Mouse (Mus musculus): ENCODE measurements around the gene Slc35a3. TPM values are rescaled to one million over a fixed set of nuclear protein-coding genes. Genes with fewer than 3 reads are reported as not detected.

Gene Slc35a3
- total and polyA plus RNA-seq, 3 experiments = 16.3 to 45.7 (median 24.6) TPM

DNA sequence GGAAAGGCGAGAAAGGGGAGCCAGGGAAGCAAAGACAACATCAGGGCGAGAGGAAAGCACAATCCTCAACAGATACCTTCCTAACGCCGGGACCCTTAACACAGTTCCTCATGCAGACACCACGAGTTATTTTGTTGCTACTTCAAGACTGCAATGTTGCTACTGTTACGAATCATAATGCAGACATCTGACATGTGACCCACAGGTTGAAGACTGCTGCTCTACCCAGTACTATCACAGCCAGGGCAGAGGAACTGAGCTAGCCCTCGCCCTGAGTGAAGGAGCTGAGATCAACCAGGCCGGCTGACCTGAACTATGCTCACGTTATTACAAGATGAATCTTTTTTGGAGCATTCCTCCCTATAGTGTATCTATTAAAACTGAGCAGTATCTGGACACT lies 28.3 kb upstream of the Slc35a3 start:
- peaks cover 0 to 2% of the 10 kb centered on the region in 2 experiments for H3K36me3 ChIP-seq (replicated peaks in 1 of 2; ENCODE audit: control insufficient read depth in 1 of 2, insufficient read depth in 1 of 2, low read length in 1 of 2)
- in situ Hi-C loops (cut with MboI; ENCODE audit: low pct_ligation_motif_present, low pct_unique_long_range_greater_than_20kb, low sequenced_read_pairs) = loop anchor here (10.0 to 25.0 kb wide), 3 partner anchors 94 to 404 kb away; partner anchors contain the start of genes Dbt and Rtca
- no peak overlapping the region for H3K27ac ChIP-seq (ENCODE audit: insufficient read depth, low read depth)
- H3K4me2 ChIP-seq (ENCODE audit: insufficient read depth, low read depth, poor library complexity, severe bottlenecking) = no peak overlapping the region
- dilution Hi-C loops (cut with MboI; ENCODE audit: extremely low pct_ligation_motif_present, extremely low pct_unique_long_range_greater_than_20kb, low sequenced_read_pairs) = no loop called here
- no peaks in the 10 kb centered on the region for H3K4me1 ChIP-seq (ENCODE audit: control insufficient read depth in 1 of 2, insufficient read depth in 2 of 2)
- no peaks in the 10 kb centered on the region for H3K9me3 ChIP-seq (replicated peaks; ENCODE audit: low read length)
- no peaks in the 10 kb centered on the region for H3K27me3 ChIP-seq (replicated peaks)
- no peak overlapping the region for H3K4me3 ChIP-seq (replicated peaks in 1 of 3; ENCODE audit: low read depth in 2 of 3, low read length in 2 of 3, poor library complexity in 1 of 3)
- no peak for TF ChIP-seq NRF1 (IDR thresholded peaks at IDR 0.05; ENCODE audit: low read depth, low read length)
- no peak for TF ChIP-seq NELFE (IDR thresholded peaks at IDR 0.05; ENCODE audit: low read depth, low read length)
- TF ChIP-seq RAD21 (IDR thresholded peaks at IDR 0.05; ENCODE audit: low read depth, low read length) = no peak
- no peak for TF ChIP-seq SIN3A (IDR thresholded peaks at IDR 0.05; ENCODE audit: low read length)
- no peak for TF ChIP-seq RCOR1 (conservative IDR thresholded peaks at IDR 0.05; ENCODE audit: low read depth, low read length)
- TF ChIP-seq PAX5 (IDR thresholded peaks at IDR 0.05; ENCODE audit: low read length) = no peak
- TF ChIP-seq ZKSCAN1 (IDR thresholded peaks at IDR 0.05; ENCODE audit: borderline replicate concordance, low read depth, low read length) = no peak
- no peak for TF ChIP-seq BHLHE40 (IDR thresholded peaks at IDR 0.05; ENCODE audit: low read depth, low read length)
- no peak for TF ChIP-seq MEF2A (IDR thresholded peaks at IDR 0.05; ENCODE audit: borderline replicate concordance, low read depth, low read length)
- TF ChIP-seq TCF12 (IDR thresholded peaks at IDR 0.05; ENCODE audit: low read depth, low read length) = no peak
- no peak for TF ChIP-seq ETS1 (conservative IDR thresholded peaks at IDR 0.05; ENCODE audit: low read depth, low read length)
- TF ChIP-seq KAT2A (IDR thresholded peaks at IDR 0.05; ENCODE audit: insufficient replicate concordance, low read length) = no peak
- no peak for TF ChIP-seq MAZ (IDR thresholded peaks at IDR 0.05; ENCODE audit: low read depth, low read length)
- H3K9ac ChIP-seq (ENCODE audit: insufficient read depth, low read depth) = no peak overlapping the region
- no peak for DNase-seq (ENCODE audit: extremely low read depth)
- H3K79me2 ChIP-seq (replicated peaks; ENCODE audit: control insufficient read depth, extremely low read depth, insufficient read depth, poor library complexity, severe bottlenecking) = no peaks in the 10 kb centered on the region

GRCm38 (mm10) chr3:116740106-116740505 lies 27.5 kb upstream of the Slc35a3 start:
- no peaks in the 10 kb centered on the region for H3K9me3 ChIP-seq (replicated peaks; ENCODE audit: low read length)
- H3K4me2 ChIP-seq (ENCODE audit: insufficient read depth, low read depth, poor library complexity, severe bottlenecking) = no peak overlapping the region
- H3K4me1 ChIP-seq (ENCODE audit: control insufficient read depth in 1 of 2, insufficient read depth in 2 of 2) = no peaks in the 10 kb centered on the region
- in situ Hi-C loops (cut with MboI; ENCODE audit: low pct_ligation_motif_present, low pct_unique_long_range_greater_than_20kb, low sequenced_read_pairs) (loop anchor here (10.0 to 25.0 kb wide), 3 partner anchors 95 to 403 kb away; partner anchors contain the start of genes Dbt and Rtca), dilution Hi-C loops (cut with MboI; ENCODE audit: extremely low pct_ligation_motif_present, extremely low pct_unique_long_range_greater_than_20kb, low sequenced_read_pairs) (no loop called here)
- H3K4me3 ChIP-seq (replicated peaks in 1 of 3; ENCODE audit: low read depth in 2 of 3, low read length in 2 of 3, poor library complexity in 1 of 3) = no peak overlapping the region
- H3K36me3 ChIP-seq (replicated peaks in 1 of 2; ENCODE audit: control insufficient read depth in 1 of 2, insufficient read depth in 1 of 2, low read length in 1 of 2) = peaks cover 0 to 2% of the 10 kb centered on the region in 2 experiments
- no peaks in the 10 kb centered on the region for H3K27me3 ChIP-seq (replicated peaks)
- no peaks in the 10 kb centered on the region for H3K79me2 ChIP-seq (replicated peaks; ENCODE audit: control insufficient read depth, extremely low read depth, insufficient read depth, poor library complexity, severe bottlenecking)
- H3K27ac ChIP-seq (ENCODE audit: insufficient read depth, low read depth) = no peak overlapping the region
- H3K9ac ChIP-seq (ENCODE audit: insufficient read depth, low read depth) = no peak overlapping the region
- no peak for TF ChIP-seq NELFE (IDR thresholded peaks at IDR 0.05; ENCODE audit: low read depth, low read length)
- TF ChIP-seq USF2 (conservative IDR thresholded peaks at IDR 0.05; ENCODE audit: low read depth, low read length) = no peak
- no peak for TF ChIP-seq E2F4 (IDR thresholded peaks at IDR 0.05; ENCODE audit: insufficient replicate concordance, low read depth, low read length)
- no peak for TF ChIP-seq MEF2A (IDR thresholded peaks at IDR 0.05; ENCODE audit: borderline replicate concordance, low read depth, low read length)
- no peak for TF ChIP-seq ZNF384 (IDR thresholded peaks at IDR 0.05; ENCODE audit: low read depth, low read length)
- no peak for TF ChIP-seq KAT2A (IDR thresholded peaks at IDR 0.05; ENCODE audit: insufficient replicate concordance, low read length)
- no peak for TF ChIP-seq CHD2 (IDR thresholded peaks at IDR 0.05; ENCODE audit: low read length)
- TF ChIP-seq CHD1 (IDR thresholded peaks at IDR 0.05; ENCODE audit: low read depth, low read length) = no peak
- TF ChIP-seq ETS1 (conservative IDR thresholded peaks at IDR 0.05; ENCODE audit: low read depth, low read length) = no peak
- no peak for TF ChIP-seq GABPA (IDR thresholded peaks at IDR 0.05; ENCODE audit: insufficient replicate concordance, low read depth, low read length)
- TF ChIP-seq SIN3A (IDR thresholded peaks at IDR 0.05; ENCODE audit: low read length) = no peak
- no peak for TF ChIP-seq SMC3 (IDR thresholded peaks at IDR 0.05; ENCODE audit: low read depth, low read length)
- TF ChIP-seq PAX5 (IDR thresholded peaks at IDR 0.05; ENCODE audit: low read length) = no peak
- DNase-seq (ENCODE audit: extremely low read depth) = no peak
